Mouse (Mus musculus): Measurements from ENCODE around the gene Cacna1a.

DNA sequence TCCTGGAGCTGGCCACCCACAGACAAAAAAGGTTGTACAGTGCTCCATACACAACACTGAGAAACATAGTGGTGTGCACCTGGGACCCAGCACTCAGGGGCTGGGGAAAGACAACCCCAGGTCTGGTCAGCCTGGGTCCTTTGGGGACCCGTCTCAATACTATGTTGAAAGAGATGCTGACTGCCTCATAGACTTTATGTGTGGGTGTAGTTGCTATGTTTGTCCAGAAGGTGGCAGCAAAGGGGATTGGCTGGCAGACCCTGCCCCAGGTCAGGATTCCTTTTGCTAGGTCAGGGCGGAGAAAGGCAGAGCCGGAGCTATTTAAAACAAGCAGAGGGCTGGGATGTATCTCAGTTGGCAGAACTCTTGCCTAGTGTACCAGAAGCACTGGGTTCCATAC lies 191.4 kb downstream of the Cacna1a start:
- TF ChIP-seq HCFC1 (IDR thresholded peaks at IDR 0.05; ENCODE audit: borderline replicate concordance, insufficient read depth, low read length) (no peak), CHD2 (IDR thresholded peaks at IDR 0.05; ENCODE audit: low read depth, low read length) (no peak), MAFK (IDR thresholded peaks at IDR 0.05; ENCODE audit: insufficient read depth, low read depth, low read length) (0 out of 2 replicates have a peak, but pooled peaks have one; percentile 3), ZC3H11A (IDR thresholded peaks at IDR 0.05; ENCODE audit: borderline replicate concordance, low read depth, low read length) (peak; percentile 61; the same call in 1 of the 2 replicates)

Measured in ES-E14 (cell line).